Mouse (Mus musculus) macrophage (primary cell): ENCODE results near the gene Ncoa7. TPM values are rescaled to one million over a fixed set of nuclear protein-coding genes. Genes with fewer than 3 reads are reported as not detected.

Source experiments
- H3K27ac ChIP-seq: fragments of 350-480 bp; formaldehyde crosslinking; 2 replicates; pipeline ENCODE4 v1.9.0; 2021
- H3K36me3 ChIP-seq: fragments of 350-480 bp; formaldehyde crosslinking; 2 replicates; pipeline ENCODE4 v1.9.0; 2021; ENCODE audit errors: inconsistent target
- H3K4me3 ChIP-seq: fragments of 350-480 bp; formaldehyde crosslinking; 2 replicates; pipeline ENCODE4 v1.9.0; 2021; ENCODE audit errors: inconsistent target
- H3K79me2 ChIP-seq: fragments of 350-480 bp; formaldehyde crosslinking; 2 replicates; pipeline ENCODE4 v1.9.0; 2021; ENCODE audit errors: inconsistent target
- WGBS: methylation state at CpG from one replicate; pipeline ENCODE4 v1.1.7; 2026; ENCODE audit warnings: inconsistent platforms; ENCODE audit not compliant: missing documents; 5-methylcytosine and 5-hydroxymethylcytosine counted together
- polyA plus RNA-seq: library from polyadenylated mRNA; stranded (reverse); fragments of 250-400 nt; gene quantifications from 3 replicates; pipeline ENCODE4 v1.2.4, GENCODE M21; 2018; ENCODE audit warnings: inconsistent platforms

The Ncoa7 gene
- polyA plus RNA-seq, 1 experiment from 2014 or later: 25.4 TPM

DNA sequence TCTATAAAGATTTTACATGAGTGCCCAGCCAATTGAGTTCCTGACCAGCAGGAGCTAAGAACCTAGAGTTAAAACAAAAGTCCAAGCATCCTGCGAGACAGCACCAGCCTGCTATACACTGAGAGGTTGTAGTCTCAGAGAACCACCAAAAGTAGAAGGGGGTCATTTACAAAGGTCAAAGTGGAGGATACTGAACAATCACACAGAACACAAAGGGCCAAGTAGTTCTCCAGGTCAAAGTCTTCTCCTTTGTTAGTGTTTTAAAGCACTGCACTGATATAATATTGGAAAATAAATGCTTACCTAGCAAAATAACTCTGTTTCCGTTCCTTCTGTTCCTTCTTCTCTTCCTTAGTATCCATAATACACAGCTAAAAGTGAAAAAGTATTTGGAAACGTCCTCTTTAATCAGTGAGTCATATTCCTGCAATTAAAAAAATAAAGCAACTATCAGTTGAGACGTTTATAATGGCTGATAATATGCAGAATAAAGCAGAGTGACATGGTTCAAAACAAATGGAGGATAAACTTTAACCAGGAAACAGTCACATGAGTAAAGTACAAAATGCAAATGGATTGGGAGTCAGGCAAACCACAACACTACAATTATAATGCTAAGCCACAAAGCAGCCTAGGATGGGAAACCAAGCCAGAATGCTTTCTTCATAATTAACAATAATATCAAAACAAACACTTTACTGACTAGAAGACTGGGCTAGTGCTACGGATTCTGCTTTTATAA, 31.5 kb downstream of the Ncoa7 start:
- H3K27ac ChIP-seq: no peak overlapping the region
- H3K79me2 ChIP-seq: peaks cover 38% of the 10 kb centered on the region
- no peaks in the 10 kb centered on the region for H3K36me3 ChIP-seq
- 94% methylated on average over 4 of the region's 5 CpGs for WGBS
- H3K4me3 ChIP-seq: no peak overlapping the region

DNA sequence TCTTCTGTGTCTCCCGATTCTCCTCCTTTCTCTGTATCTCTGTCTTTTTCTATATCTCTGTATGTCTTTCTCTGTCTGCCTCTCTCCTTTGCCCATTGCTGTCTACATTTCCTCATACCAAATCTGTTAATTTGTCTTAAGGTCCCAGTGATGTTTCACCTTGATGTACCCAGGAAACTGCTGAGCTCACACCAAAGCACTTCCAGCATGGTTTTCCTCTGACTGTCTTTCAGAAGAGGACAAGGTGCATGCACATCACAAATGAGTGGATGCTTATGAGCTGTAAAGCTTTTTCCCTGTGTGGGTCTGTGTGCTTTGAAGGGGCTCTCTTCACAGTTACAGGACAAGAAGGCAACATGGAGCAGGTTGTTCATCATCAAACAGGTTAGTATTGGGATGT, 34.3 kb downstream of the Ncoa7 start:
- no peak overlapping the region for H3K27ac ChIP-seq
- 100% methylated on average over 1 of the region's 1 CpGs for WGBS
- no peaks in the 10 kb centered on the region for H3K36me3 ChIP-seq
- H3K4me3 ChIP-seq: no peak overlapping the region
- peaks cover 10% of the 10 kb centered on the region; the same call in 1 of the 2 replicates for H3K79me2 ChIP-seq

DNA sequence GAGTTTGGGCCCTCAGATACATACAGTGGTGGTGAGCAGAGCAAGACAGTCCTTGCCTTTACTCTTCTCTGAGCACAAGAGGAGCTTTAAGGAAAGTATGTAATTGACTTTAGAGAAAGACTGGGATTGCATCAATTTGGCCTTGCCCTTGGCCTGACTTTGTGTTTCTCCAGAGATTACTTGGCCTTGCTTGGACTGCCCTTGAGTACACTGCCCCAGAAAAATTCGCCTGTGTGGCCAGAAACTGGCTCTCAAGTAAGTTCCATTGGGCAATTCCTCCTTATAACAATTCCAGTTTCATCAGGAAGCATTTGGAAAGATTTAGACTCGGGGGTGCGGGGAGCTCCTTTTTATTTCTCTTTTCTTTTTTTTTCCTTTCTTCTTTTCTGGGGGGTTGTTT, 34.9 kb downstream of the Ncoa7 start:
- 92% methylated on average over 3 of the region's 3 CpGs for WGBS

DNA sequence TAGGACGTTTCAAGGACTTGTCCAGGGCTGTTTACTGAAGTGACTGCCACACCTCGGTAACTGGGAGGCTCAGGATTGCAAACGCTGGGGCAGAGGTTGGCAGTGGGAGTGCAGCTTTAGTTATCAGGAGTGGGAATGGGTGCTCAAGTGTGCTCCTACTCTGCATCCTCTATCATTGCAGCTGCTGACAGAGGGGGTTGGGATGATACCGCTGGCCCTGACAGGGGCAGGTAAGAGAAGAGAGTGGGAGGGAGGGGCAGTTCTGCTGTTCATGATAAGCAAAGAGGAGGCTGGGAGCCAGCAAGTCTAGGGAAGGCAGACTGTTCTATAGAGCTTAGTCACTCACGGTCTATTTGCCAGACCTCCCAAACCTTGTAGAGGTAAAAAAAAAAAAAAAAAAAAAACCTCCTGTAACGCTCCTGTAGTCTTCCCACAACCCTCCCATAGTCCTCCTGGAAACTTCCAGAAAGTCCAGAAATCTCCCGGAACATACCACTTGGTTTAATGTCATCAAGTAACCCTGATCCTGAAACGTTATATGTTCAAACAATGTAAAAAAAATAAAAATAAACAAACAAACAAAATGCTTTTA, 39.9 kb downstream of the Ncoa7 start:
- no peak overlapping the region for H3K27ac ChIP-seq
- no peaks in the 10 kb centered on the region for H3K36me3 ChIP-seq
- no peaks in the 10 kb centered on the region; the same call in 1 of the 2 replicates for H3K79me2 ChIP-seq
- no peak overlapping the region for H3K4me3 ChIP-seq
- WGBS: 90% methylated on average over 8 of the region's 8 CpGs

More for the DNA sequence above, 34.9 kb downstream of the Ncoa7 start:
- no peak overlapping the region for H3K27ac ChIP-seq
- H3K79me2 ChIP-seq: peaks cover 4% of the 10 kb centered on the region; the same call in 1 of the 2 replicates
- H3K4me3 ChIP-seq: no peak overlapping the region
- no peaks in the 10 kb centered on the region for H3K36me3 ChIP-seq

DNA sequence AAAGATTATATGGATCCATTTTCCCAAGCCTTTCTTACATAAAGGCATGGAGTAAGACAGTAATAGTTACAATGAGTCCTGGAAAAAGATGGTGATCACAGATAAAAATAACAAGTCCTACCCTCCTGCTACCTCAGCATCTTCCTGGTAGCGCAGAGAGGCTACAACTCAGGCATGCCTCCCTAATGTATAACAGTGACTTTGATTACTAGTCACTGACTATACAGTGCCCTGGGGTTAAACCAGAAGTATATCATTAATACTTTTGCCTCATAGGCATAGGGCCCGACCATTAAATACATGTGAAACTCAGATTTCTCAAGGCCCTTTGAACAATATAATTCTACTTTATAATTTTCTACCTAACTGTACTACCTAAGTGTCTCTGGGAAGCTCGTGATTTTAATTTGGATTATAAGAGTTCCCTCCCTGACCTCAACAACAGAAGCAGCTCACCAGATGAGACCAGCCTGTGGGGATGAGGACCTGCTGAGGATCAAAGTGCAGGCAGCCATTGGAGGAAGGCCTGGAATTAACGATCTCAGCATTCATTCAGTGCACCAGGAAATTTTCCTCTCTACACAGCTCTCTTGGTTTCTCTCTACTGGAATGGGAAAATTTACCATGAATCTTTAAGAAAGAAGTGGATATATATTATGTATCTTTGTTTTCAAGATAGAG, 40.7 kb downstream of the Ncoa7 start:
- Histone ChIP-seq H3K36me3 (no peaks in the 10 kb centered on the region), H3K79me2 (peaks cover 6% of the 10 kb centered on the region; the same call in 1 of the 2 replicates), H3K4me3 (no peak overlapping the region), H3K27ac (no peak overlapping the region)
- 96% methylated on average over 4 of the region's 4 CpGs for WGBS

DNA sequence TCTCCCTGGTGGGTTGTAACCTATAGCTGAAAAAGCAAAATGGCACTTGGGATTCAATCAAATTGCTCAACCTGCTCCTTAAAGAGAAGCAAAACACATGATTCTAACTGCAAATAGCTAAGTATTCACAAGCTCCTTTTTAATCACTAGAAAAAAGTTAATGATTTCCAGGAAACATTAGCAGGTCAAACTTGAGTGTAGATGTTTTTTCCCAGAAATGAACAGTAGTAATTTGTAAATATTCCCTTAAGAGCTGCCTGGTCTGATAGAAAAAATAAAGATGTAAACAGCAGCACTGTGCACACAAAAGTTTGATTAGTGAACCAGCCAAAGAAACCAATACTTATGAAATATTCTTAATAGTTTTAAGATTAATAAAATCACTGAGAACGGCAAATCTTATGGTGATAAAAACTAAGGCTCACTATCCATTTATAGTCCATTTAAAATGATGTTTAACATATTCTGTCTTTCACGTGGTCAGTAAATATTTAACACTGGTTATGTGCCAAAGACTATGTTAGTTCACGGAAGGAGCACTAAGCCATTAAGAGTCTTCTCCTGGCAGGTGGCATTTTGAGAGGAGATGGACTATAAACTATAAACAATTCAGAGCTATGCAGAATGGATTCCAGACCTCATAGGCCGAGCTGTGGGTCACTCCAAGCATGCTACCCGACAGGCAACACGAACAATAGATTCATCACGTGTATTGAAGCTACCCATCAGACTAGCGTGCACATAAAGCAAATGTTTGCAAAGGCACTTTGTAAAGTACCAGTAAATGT, 43.6 kb downstream of the Ncoa7 start:
- 96% methylated on average over 8 of the region's 8 CpGs for WGBS
- Histone ChIP-seq H3K27ac (no peak overlapping the region), H3K36me3 (no peaks in the 10 kb centered on the region), H3K4me3 (no peak overlapping the region), H3K79me2 (peaks cover 7% of the 10 kb centered on the region; the same call in 1 of the 2 replicates)

DNA sequence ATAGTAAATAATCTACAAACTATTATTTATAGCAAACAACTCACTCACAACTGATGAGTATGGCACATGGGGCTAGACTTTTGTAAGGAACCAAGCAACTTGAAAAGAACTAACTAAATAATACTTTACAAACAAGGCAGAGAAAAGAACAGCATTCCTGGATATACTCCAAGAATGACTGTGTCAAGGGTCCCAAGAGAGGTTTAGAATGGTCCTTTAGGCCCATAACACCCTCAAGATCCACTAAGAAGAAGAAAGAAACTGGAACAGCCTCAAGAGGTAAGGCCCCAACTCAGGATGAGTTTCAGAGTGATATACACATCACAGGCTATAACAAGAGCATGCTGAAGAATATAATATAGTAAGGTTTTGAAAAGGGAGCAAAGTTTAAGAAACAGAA, 47.1 kb downstream of the Ncoa7 start:
- Histone ChIP-seq H3K79me2 (peaks cover 7% of the 10 kb centered on the region; the same call in 1 of the 2 replicates), H3K4me3 (no peak overlapping the region), H3K36me3 (no peaks in the 10 kb centered on the region), H3K27ac (no peak overlapping the region)

DNA sequence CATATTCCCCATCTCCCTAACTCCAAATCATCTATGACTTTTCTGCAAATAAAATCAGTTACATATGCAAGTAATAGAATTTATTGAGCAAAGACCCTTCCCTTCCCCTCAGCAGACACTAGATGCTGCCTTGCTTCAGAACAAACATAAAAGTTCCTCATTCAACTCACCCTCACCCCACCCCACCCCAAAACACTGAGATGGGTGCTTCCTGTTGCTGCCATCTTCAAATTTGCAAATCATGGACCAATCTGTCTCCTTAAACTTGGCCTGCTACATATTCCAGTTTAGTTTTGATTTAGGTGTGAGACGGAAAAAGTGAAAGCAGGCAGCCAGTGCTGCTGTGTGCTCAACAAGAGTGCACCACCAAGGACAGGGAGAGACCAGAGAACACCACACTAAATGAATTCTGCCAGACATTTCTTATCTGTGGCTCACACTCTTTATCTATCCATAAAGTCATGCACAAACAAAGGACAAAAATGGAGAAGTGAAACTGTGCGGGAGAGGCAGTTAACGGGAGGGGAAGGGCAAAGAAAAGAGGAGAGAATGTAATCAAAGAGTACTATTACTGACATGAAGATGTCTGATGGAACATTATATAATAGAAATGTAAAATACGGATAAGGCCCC, 48.2 kb downstream of the Ncoa7 start:
- Histone ChIP-seq H3K4me3 (no peak overlapping the region), H3K27ac (peak overlapping the region; percentile 66), H3K36me3 (no peaks in the 10 kb centered on the region), H3K79me2 (peaks cover 7% of the 10 kb centered on the region; the same call in 1 of the 2 replicates)
- 4% methylated on average over 4 of the region's 4 CpGs for WGBS

DNA sequence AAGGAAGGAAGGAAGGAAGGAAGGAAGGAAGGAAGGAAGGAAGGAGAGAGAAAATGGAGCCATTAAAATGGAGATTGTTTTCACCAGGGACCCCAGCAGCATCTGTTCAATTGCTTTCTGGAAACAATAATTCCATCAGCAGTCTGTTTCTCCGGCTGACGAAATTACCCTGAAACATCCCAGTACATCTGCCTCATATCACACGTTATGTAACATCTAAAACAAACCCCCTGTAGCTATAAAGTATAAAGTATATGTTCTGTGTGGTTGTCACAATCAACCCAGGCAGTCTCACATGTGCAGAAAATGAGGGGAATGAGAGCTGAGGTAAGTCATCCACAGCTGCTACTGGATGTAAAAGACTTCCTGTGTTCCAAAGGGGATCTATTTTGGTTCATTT, 49.0 kb downstream of the Ncoa7 start:
- H3K27ac ChIP-seq: no peak overlapping the region
- WGBS: 80% methylated on average over 3 of the region's 3 CpGs

DNA sequence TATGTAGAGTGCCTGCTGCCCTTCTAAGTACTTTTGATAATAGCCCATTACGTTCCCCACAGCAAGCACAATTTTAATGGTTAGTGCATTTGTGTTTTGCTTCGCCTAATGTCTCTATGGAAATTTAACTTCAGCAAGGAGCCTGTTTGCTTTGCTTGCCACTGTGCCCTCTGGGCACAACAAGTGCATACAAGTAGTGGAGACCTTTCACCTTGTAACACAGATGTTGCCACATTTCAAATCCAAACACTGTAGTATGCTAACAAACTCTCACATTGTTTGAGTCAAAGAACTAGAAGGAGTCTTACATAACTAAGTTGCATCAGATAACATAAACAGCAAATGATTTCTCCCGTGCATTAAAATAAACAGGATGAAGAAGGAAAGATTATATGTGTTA, 50.6 kb downstream of the Ncoa7 start:
- no peak overlapping the region for H3K4me3 ChIP-seq
- no peaks in the 10 kb centered on the region for H3K36me3 ChIP-seq
- peaks cover 17% of the 10 kb centered on the region; the same call in 1 of the 2 replicates for H3K79me2 ChIP-seq
- H3K27ac ChIP-seq: no peak overlapping the region
- WGBS: 94% methylated on average over 3 of the region's 3 CpGs

More for the DNA sequence above, 49.0 kb downstream of the Ncoa7 start:
- H3K36me3 ChIP-seq: no peaks in the 10 kb centered on the region
- peaks cover 13% of the 10 kb centered on the region; the same call in 1 of the 2 replicates for H3K79me2 ChIP-seq
- no peak overlapping the region for H3K4me3 ChIP-seq

DNA sequence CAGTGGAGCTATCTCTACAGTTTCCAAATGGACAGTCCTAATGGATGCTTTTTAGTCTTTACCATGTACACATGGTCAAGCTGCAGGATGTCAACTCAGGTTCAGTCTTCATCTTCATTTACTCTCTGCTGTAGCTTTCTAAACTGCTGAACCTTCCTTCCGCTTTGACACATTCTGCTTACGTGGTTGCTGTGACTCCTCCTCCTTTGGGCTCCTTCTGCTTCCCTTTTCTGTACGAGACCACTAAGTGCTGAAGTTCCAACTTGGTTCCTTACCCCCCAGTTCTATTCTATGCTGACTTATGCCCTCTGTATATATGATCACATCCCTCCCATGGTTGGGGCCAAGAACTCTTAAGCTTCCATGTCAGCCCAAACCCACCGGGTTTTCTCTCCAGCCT, 51.5 kb downstream of the Ncoa7 start:
- Histone ChIP-seq H3K79me2 (peaks cover 20% of the 10 kb centered on the region; the same call in 1 of the 2 replicates), H3K36me3 (no peaks in the 10 kb centered on the region), H3K4me3 (no peak overlapping the region), H3K27ac (0 out of 2 replicates have a peak overlapping the region, but pooled peaks have one; percentile 12)
- 33% methylated on average over 4 of the region's 4 CpGs for WGBS

DNA sequence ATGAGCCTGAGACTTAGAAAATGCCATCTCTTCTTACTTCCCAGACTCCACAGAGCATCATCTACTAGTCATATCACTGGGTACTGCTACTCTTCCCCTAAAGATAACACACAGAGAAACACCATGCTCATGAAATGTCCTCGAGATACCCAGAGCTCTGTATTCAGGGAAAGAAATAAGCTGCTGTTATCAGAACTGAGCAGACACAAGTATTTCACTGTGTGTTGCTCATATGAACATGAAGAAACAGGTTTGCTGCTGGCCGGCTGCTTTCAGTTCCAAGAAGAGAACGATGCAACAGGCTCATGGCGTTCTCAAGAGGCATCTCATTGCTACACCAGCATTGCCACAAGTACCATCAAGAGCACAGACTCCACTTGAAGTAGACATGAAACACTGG, 53.3 kb downstream of the Ncoa7 start:
- H3K36me3 ChIP-seq: no peaks in the 10 kb centered on the region
- H3K4me3 ChIP-seq: no peak overlapping the region
- H3K79me2 ChIP-seq: peaks cover 20% of the 10 kb centered on the region; the same call in 1 of the 2 replicates
- no peak overlapping the region for H3K27ac ChIP-seq
- 92% methylated on average over 4 of the region's 4 CpGs for WGBS

DNA sequence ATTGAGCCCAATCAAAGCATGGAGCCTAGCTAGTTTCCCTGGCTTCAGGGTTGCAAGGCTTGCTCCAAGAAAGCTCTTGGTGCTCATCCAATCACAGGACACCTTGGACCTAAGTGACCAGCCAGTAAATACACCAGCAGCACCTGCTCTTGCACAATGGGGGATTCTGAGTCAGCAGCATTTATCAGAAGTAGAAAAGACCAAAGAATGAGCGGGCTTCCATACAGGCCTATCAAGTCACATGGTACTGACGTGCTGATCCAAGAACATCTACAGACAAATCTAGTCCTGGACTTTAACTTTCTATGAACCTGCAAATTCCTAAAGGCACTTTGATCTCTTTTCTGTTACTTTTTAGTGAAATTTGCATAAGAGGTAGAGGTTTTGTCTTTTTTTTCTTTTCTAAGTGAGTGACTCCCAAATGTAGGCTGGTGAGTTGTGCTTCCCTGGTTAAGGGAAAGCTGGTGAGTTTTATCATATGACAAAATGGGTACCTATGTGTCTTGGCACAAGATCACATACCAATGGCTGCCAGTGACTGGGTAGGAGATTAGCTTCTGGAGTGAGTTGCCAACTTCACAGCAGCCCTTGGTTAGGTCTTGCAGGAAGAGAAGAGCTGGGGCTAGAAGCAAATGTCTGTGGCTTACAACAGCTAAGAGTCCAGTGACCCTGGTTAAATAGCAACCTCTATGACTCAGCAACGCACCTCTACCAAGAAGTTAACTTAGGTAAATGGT, 57.7 kb downstream of the Ncoa7 start:
- H3K4me3 ChIP-seq: no peak overlapping the region
- H3K79me2 ChIP-seq: peaks cover 20% of the 10 kb centered on the region; the same call in 1 of the 2 replicates
- no peaks in the 10 kb centered on the region for H3K36me3 ChIP-seq
- no peak overlapping the region for H3K27ac ChIP-seq
- 92% methylated on average over 3 of the region's 3 CpGs for WGBS
